Mouse (Mus musculus): Measurements from ENCODE around the gene Mum1. TPM values are rescaled to one million over a fixed set of nuclear protein-coding genes. Genes with fewer than 3 reads are reported as not detected.
A peak's percentile ranks its signal among the peaks of the same experiment; 100 is the strongest.
"Not testable (repeated sequence)": the region's sequence is repeated elsewhere in the genome, so short reads cannot be mapped to it uniquely, and the experiment has no call there.

Gene Mum1
- polyA plus RNA-seq, 1 experiment, result 42.5 TPM

DNA sequence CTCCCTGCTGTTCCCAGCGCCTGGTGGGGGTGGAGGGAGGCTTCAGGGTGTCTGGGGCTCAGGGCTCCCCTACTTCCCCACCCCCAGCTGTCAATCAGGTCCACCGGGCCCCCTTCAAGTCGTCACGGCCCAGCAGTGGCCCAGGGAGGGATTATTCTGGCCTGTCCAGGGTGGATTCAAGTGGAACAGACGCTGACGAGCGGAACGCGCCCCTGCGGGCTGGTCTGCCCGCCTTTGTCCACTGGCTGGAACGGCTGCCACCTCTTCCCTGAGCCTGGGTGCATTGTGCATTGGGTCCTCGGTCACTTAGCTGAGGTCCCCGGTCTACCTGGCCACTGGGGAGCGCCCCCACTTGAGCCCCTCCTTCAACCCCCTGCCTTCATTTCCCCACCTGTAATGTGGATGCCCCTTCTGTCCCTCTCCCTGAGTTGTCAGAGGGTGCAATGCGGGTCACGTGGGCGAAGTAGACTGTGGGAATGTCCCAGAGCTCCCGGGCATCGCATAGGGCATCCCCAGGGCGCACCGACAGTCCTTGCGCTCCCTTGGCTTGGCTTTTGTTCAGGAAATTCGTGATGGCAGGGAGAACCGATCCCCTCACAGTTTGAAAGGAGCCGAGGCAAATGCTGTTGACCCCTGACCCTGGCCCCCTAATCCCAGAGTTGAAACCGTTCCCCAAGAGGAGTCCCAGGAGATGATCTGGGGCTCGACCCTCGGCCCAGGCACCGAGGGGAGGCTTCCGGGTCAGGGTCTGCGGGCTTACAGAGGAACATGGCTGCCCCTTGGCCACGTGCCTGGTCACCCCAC, 29.3 kb upstream of the Mum1 start:
- 34% methylated on average over 33 of the region's 33 CpGs for WGBS
- Histone ChIP-seq H3K27me3 (ENCODE audit: control insufficient read depth, insufficient read depth, low read length) (no peaks in the 10 kb centered on the region), H3K4me3 (replicated peaks; ENCODE audit: insufficient read depth, low read depth, low read length) (no peak overlapping the region), H3K27ac (ENCODE audit: insufficient read depth, low read length) (no peak overlapping the region), H3K4me1 (ENCODE audit: control insufficient read depth, insufficient read depth, low read length) (peaks cover 3% of the 10 kb centered on the region)
- no peak for DNase-seq
- TF ChIP-seq POLR2A (IDR thresholded peaks at IDR 0.05; ENCODE audit: borderline replicate concordance, insufficient read depth, low read length) (no peak), CTCF (IDR thresholded peaks at IDR 0.05; ENCODE audit: borderline replicate concordance, insufficient read depth, low read depth, low read length) (no peak)

DNA sequence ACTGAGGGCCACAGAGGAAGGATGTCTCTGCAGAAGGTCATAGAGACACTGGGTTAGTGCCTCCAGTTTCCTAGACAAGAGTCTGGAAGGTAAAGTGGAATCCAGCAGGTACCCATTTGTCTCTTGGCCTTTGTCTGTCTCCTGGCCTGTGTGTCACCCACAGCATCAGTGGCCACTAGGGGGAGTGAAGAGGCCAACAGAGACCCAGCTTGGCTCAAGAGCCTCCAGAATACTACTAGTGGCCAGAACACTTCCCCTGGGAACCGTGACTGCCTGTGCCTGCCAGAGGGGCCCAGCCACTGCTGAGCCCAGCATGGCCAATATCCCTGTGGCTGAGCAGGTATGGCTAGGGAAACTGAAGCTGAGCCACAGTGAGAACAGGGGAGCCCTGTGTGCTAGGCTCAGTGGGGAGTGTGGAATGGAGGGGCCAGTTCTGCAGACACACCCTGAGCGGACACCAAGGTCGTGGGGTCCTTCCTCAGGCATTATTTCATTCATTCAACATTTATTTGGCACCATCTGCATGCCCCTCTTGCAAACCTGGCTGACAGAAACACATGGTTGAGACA, 26.7 kb upstream of the Mum1 start:
- no peak for TF ChIP-seq POLR2A (IDR thresholded peaks at IDR 0.05; ENCODE audit: borderline replicate concordance, insufficient read depth, low read length)
- peak; percentile 92 for TF ChIP-seq CTCF (IDR thresholded peaks at IDR 0.05; ENCODE audit: borderline replicate concordance, insufficient read depth, low read depth, low read length)

GRCm38 (mm10) chr10:80200485-80200884, 25.7 kb upstream of the Mum1 start:
- Histone ChIP-seq H3K4me3 (replicated peaks; ENCODE audit: insufficient read depth, low read depth, low read length) (no peak overlapping the region), H3K27me3 (ENCODE audit: control insufficient read depth, insufficient read depth, low read length) (no peaks in the 10 kb centered on the region), H3K4me1 (ENCODE audit: control insufficient read depth, insufficient read depth, low read length) (peaks cover 3% of the 10 kb centered on the region), H3K27ac (ENCODE audit: insufficient read depth, low read length) (no peak overlapping the region)
- 73% methylated on average over 6 of the region's 6 CpGs for WGBS
- TF ChIP-seq CTCF (IDR thresholded peaks at IDR 0.05; ENCODE audit: borderline replicate concordance, insufficient read depth, low read depth, low read length) (no peak), POLR2A (IDR thresholded peaks at IDR 0.05; ENCODE audit: borderline replicate concordance, insufficient read depth, low read length) (no peak)
- DNase-seq, result no peak

More for the DNA sequence above, 26.7 kb upstream of the Mum1 start:
- 31% methylated on average over 3 of the region's 3 CpGs for WGBS
- Histone ChIP-seq H3K4me3 (replicated peaks; ENCODE audit: insufficient read depth, low read depth, low read length) (no peak overlapping the region), H3K4me1 (ENCODE audit: control insufficient read depth, insufficient read depth, low read length) (peaks cover 3% of the 10 kb centered on the region), H3K27me3 (ENCODE audit: control insufficient read depth, insufficient read depth, low read length) (no peaks in the 10 kb centered on the region), H3K27ac (ENCODE audit: insufficient read depth, low read length) (no peak overlapping the region)
- peak; percentile 84 to 85 for DNase-seq

- H3K4me3 ChIP-seq (replicated peaks; ENCODE audit: insufficient read depth, low read depth, low read length), result no peak overlapping the region
- no peaks in the 10 kb centered on the region for H3K27me3 ChIP-seq (ENCODE audit: control insufficient read depth, insufficient read depth, low read length)
- no peak for DNase-seq
- 27% methylated on average over 7 of the region's 7 CpGs for WGBS
- H3K4me1 ChIP-seq (ENCODE audit: control insufficient read depth, insufficient read depth, low read length), result peaks cover 3% of the 10 kb centered on the region
- no peak overlapping the region for H3K27ac ChIP-seq (ENCODE audit: insufficient read depth, low read length)
- TF ChIP-seq CTCF (IDR thresholded peaks at IDR 0.05; ENCODE audit: borderline replicate concordance, insufficient read depth, low read depth, low read length), result no peak
- TF ChIP-seq POLR2A (IDR thresholded peaks at IDR 0.05; ENCODE audit: borderline replicate concordance, insufficient read depth, low read length), result no peak
Observed at GRCm38 (mm10) chr10:80204055-80204454, 22.2 kb upstream of the Mum1 start.

GRCm38 (mm10) chr10:80207201-80207600, 19.0 kb upstream of the Mum1 start:
- Histone ChIP-seq H3K4me1 (ENCODE audit: control insufficient read depth, insufficient read depth, low read length) (no peaks in the 10 kb centered on the region), H3K27ac (ENCODE audit: insufficient read depth, low read length) (no peak overlapping the region), H3K4me3 (replicated peaks; ENCODE audit: insufficient read depth, low read depth, low read length) (no peak overlapping the region), H3K27me3 (ENCODE audit: control insufficient read depth, insufficient read depth, low read length) (no peaks in the 10 kb centered on the region)
- no peak for DNase-seq
- WGBS, result 66% methylated on average over 1 of the region's 1 CpGs
- TF ChIP-seq CTCF (IDR thresholded peaks at IDR 0.05; ENCODE audit: borderline replicate concordance, insufficient read depth, low read depth, low read length) (no peak), POLR2A (IDR thresholded peaks at IDR 0.05; ENCODE audit: borderline replicate concordance, insufficient read depth, low read length) (no peak)

DNA sequence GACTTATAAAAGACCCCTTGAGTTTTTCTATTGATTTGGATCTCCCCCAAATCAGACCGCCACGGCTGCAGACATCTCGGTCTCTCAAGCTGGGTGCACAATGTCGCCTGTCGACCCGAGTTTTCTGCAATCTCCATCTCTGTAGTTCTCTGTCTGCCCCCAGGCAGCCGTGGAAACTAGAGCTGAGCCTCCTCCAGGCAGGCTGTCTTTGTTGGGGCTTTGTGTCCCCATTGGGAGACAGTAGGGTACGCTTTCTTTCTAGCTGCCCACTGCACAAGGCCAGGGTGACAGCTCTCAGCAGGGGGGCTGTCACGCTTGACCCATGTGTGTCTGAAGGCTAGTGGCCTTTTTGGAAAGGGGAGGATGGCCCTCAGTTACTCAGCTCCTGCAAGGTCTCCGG, 18.6 kb upstream of the Mum1 start:
- Histone ChIP-seq H3K27me3 (ENCODE audit: control insufficient read depth, insufficient read depth, low read length) (no peaks in the 10 kb centered on the region), H3K27ac (ENCODE audit: insufficient read depth, low read length) (no peak overlapping the region), H3K4me3 (replicated peaks; ENCODE audit: insufficient read depth, low read depth, low read length) (no peak overlapping the region), H3K4me1 (ENCODE audit: control insufficient read depth, insufficient read depth, low read length) (no peaks in the 10 kb centered on the region)
- WGBS, result 66% methylated on average over 10 of the region's 10 CpGs
- TF ChIP-seq CTCF (IDR thresholded peaks at IDR 0.05; ENCODE audit: borderline replicate concordance, insufficient read depth, low read depth, low read length) (no peak), POLR2A (IDR thresholded peaks at IDR 0.05; ENCODE audit: borderline replicate concordance, insufficient read depth, low read length) (no peak)
- no peak for DNase-seq

- Histone ChIP-seq H3K4me1 (ENCODE audit: control insufficient read depth, insufficient read depth, low read length) (no peaks in the 10 kb centered on the region), H3K27ac (ENCODE audit: insufficient read depth, low read length) (no peak overlapping the region), H3K4me3 (replicated peaks; ENCODE audit: insufficient read depth, low read depth, low read length) (no peak overlapping the region), H3K27me3 (ENCODE audit: control insufficient read depth, insufficient read depth, low read length) (no peaks in the 10 kb centered on the region)
- no peak for DNase-seq
- 90% methylated on average over 4 of the region's 4 CpGs for WGBS
- TF ChIP-seq CTCF (IDR thresholded peaks at IDR 0.05; ENCODE audit: borderline replicate concordance, insufficient read depth, low read depth, low read length) (no peak), POLR2A (IDR thresholded peaks at IDR 0.05; ENCODE audit: borderline replicate concordance, insufficient read depth, low read length) (no peak)
Observed at GRCm38 (mm10) chr10:80208248-80208647, 18.0 kb upstream of the Mum1 start.

DNA sequence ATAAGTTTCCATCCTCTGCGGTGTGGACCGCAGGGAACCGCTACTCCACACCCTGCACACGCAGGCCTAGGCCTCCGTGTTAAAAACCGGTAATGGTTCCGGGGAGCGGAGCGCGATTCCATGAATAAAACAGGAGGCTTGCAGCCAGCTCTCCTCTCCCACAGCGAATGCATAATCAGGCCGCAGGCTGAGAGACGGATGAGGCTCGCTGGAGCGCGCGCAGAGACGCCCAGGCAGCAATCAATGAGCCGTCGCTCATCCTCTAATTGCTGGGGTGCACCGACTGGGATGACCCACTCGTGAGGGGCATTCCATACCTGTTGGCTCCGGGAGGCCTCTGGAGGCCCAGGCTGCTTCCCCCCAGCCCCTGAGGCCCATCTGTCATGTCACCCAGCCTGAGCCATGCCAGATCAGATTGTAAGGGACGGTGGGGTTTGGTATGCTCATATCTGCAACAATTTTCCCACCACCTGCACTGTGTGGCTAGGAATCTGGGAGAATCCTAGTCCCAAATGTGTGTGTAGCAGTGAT, 17.3 kb upstream of the Mum1 start:
- Histone ChIP-seq H3K4me1 (ENCODE audit: control insufficient read depth, insufficient read depth, low read length) (no peaks in the 10 kb centered on the region), H3K27me3 (ENCODE audit: control insufficient read depth, insufficient read depth, low read length) (no peaks in the 10 kb centered on the region), H3K27ac (ENCODE audit: insufficient read depth, low read length) (no peak overlapping the region), H3K4me3 (replicated peaks; ENCODE audit: insufficient read depth, low read depth, low read length) (no peak overlapping the region)
- 24% methylated on average over 24 of the region's 24 CpGs for WGBS
- no peak for DNase-seq
- TF ChIP-seq POLR2A (IDR thresholded peaks at IDR 0.05; ENCODE audit: borderline replicate concordance, insufficient read depth, low read length) (no peak), CTCF (IDR thresholded peaks at IDR 0.05; ENCODE audit: borderline replicate concordance, insufficient read depth, low read depth, low read length) (no peak)

DNA sequence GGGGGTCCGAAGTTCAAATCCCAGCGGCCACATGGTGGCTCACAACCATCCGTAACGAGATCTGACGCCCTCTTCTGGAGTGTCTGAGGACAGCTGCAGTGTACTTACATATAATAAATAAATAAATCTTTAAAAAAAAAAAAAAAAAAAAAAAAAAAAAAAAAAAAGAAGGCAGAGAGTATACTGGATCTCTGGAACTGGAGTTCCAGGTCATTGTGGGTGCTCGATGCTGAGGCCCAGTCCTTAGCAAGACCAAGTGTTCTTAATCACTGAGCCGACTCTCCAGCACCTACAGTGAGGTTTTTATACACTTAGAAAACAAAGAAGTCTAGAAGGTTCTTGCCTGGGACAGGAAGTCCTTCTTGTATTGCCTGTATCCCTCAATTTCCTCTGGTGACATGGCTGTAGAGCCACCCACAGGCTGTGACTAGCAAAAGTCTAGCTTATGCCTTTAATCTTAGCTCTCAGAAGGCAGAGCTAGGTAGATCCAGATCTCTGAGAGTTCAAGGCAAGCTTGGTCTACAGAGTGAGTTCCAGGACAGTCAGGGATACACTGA, 14.6 kb upstream of the Mum1 start:
- H3K4me3 ChIP-seq (replicated peaks; ENCODE audit: insufficient read depth, low read depth, low read length); H3K4me1 ChIP-seq (ENCODE audit: control insufficient read depth, insufficient read depth, low read length); DNase-seq; H3K27ac ChIP-seq (ENCODE audit: insufficient read depth, low read length); H3K27me3 ChIP-seq (ENCODE audit: control insufficient read depth, insufficient read depth, low read length): not testable (repeated sequence)
- WGBS, result 76% methylated on average over 7 of the region's 7 CpGs

Measured in cerebellum, adult 2 months (tissue).